Mouse (Mus musculus) midbrain, embryonic 16.5 days (tissue): ENCODE data around the gene BC035044. TPM values are rescaled to one million over a fixed set of nuclear protein-coding genes. Genes with fewer than 3 reads are reported as not detected.
"Not testable (repeated sequence)": the region's sequence is repeated elsewhere in the genome, so short reads cannot be mapped to it uniquely, and the experiment has no call there.

Source experiments
- ATAC-seq: fragments of 200-750 bp; cut with Nextera tagmentation; 2 replicates; pipeline ENCODE4 v1.8.0; 2017; ENCODE audit warnings: moderate TSS enrichment
- H3K27ac ChIP-seq: fragments of 300-500 bp; sonication (generic); 2 replicates; pipeline ENCODE4 v1.5.1; 2014; ENCODE audit warnings: mild to moderate bottlenecking, low read length, mixed read lengths
- H3K27me3 ChIP-seq: fragments of 300-500 bp; sonication (generic); 2 replicates; pipeline ENCODE4 v1.6.1; 2014; ENCODE audit warnings: low read depth, low read length, mixed read lengths; ENCODE audit not compliant: control insufficient read depth, insufficient read depth
- H3K36me3 ChIP-seq: fragments of 300-500 bp; sonication (generic); 2 replicates; pipeline ENCODE4 v1.6.1; 2014; ENCODE audit warnings: mild to moderate bottlenecking, low read length, moderate library complexity, mixed read lengths; ENCODE audit not compliant: control insufficient read depth, insufficient read depth
- H3K4me1 ChIP-seq: fragments of 300-500 bp; sonication (generic); 2 replicates; pipeline ENCODE4 v1.6.1; 2014; ENCODE audit warnings: mild to moderate bottlenecking, low read length, mixed read lengths; ENCODE audit not compliant: control insufficient read depth, insufficient read depth
- H3K4me2 ChIP-seq: fragments of 300-500 bp; sonication (generic); 2 replicates; pipeline ENCODE4 v1.6.1; 2014; ENCODE audit warnings: mild to moderate bottlenecking, low read length, mixed read lengths
- H3K4me3 ChIP-seq: fragments of 300-500 bp; sonication (generic); 2 replicates; pipeline ENCODE4 v1.5.1; 2014; ENCODE audit warnings: low read depth, mild to moderate bottlenecking, low read length, moderate library complexity, mixed read lengths
- H3K9ac ChIP-seq: fragments of 300-500 bp; sonication (generic); 2 replicates; pipeline ENCODE4 v1.6.1; 2014; ENCODE audit warnings: low read depth, low read length, mixed read lengths
- H3K9me3 ChIP-seq: fragments of 300-500 bp; sonication (generic); replicated peaks from 2 replicates; pipeline ENCODE4 v1.6.1; 2014; ENCODE audit warnings: mild to moderate bottlenecking, low read length, mixed read lengths; ENCODE audit not compliant: control insufficient read depth, poor library complexity, severe bottlenecking
- WGBS: fragments of 180-500 bp; shearing (Covaris S2); extraction: QIAGEN DNeasy Blood & Tissue Kit; methylation state at CpG from one replicate; pipeline ENCODE4 v1.1.7; 2014; 5-methylcytosine and 5-hydroxymethylcytosine counted together
- polyA plus RNA-seq: library from polyadenylated mRNA; unstranded; fragments of >200 nt; fragmentation: Nextera tagmentation; extraction: Ambion mirVana; gene quantifications from 2 replicates; pipeline ENCODE4 v1.2.1, GENCODE M21; 2015

The BC035044 gene
- polyA plus RNA-seq: 0.23 TPM in 1 of 2 replicates, not detected in the other

- Histone ChIP-seq H3K4me1 (no peaks in the 10 kb centered on the region), H3K27ac (no peak within 1 kb of the TSS), H3K27me3 (no peaks in the 10 kb centered on the region), H3K4me3 (no peak within 1 kb of the TSS), H3K9me3 (no peaks in the 10 kb centered on the region), H3K9ac (no peak within 1 kb of the TSS), H3K4me2 (no peak within 1 kb of the TSS), H3K36me3 (no peaks in the 10 kb centered on the region)
- WGBS: 85% methylated on average over 2 of the region's 2 CpGs
- ATAC-seq: no peak
These were observed at the start of gene BC035044 for GRCm38 (mm10) chr6:128890948-128891355. Gene BC035044 (minus strand): TSS chr6:128891126.

- not testable (repeated sequence) for H3K36me3 ChIP-seq, H3K27me3 ChIP-seq, H3K27ac ChIP-seq, H3K4me2 ChIP-seq, H3K4me3 ChIP-seq, H3K9ac ChIP-seq, H3K4me1 ChIP-seq, ATAC-seq, H3K9me3 ChIP-seq
- 93% methylated on average over 5 of the region's 13 CpGs for WGBS
These were observed 45.2 kb upstream of the BC035044 start for GRCm38 (mm10) chr6:128935889-128936665.

GRCm38 (mm10) chr6:128934081-128934480 is 43.2 kb upstream of the BC035044 start, which contains the start of gene Clec2g:
Gene Clec2g (plus strand): TSS chr6:128934381.
- not testable (repeated sequence) for H3K9ac ChIP-seq, H3K4me2 ChIP-seq, H3K27ac ChIP-seq, ATAC-seq, H3K36me3 ChIP-seq, H3K9me3 ChIP-seq, H3K4me1 ChIP-seq, H3K27me3 ChIP-seq, H3K4me3 ChIP-seq
- WGBS: 98% methylated on average over 4 of the region's 4 CpGs

- Histone ChIP-seq H3K4me1 (no peaks in the 10 kb centered on the region), H3K27ac (no peak overlapping the region), H3K9ac (no peak overlapping the region), H3K4me2 (no peak overlapping the region), H3K27me3 (no peaks in the 10 kb centered on the region), H3K36me3 (no peaks in the 10 kb centered on the region), H3K9me3 (no peaks in the 10 kb centered on the region), H3K4me3 (no peak overlapping the region)
- WGBS: 87% methylated on average over 2 of the region's 2 CpGs
- no peak for ATAC-seq
These were observed 42.1 kb upstream of the BC035044 start for GRCm38 (mm10) chr6:128933050-128933449.

GRCm38 (mm10) chr6:128917322-128917721 is 26.4 kb upstream of the BC035044 start:
- 96% methylated on average over 2 of the region's 2 CpGs for WGBS

GRCm38 (mm10) chr6:128913598-128914254 is 22.8 kb upstream of the BC035044 start:
- no peak for ATAC-seq
- Histone ChIP-seq H3K9me3 (no peaks in the 10 kb centered on the region), H3K27ac (no peak overlapping the region), H3K27me3 (no peaks in the 10 kb centered on the region), H3K36me3 (no peaks in the 10 kb centered on the region), H3K4me3 (no peak overlapping the region), H3K9ac (no peak overlapping the region), H3K4me1 (no peaks in the 10 kb centered on the region), H3K4me2 (no peak overlapping the region)
- 88% methylated on average over 2 of the region's 2 CpGs for WGBS

More at GRCm38 (mm10) chr6:128917322-128917721, 26.4 kb upstream of the BC035044 start:
- Histone ChIP-seq H3K4me1 (no peaks in the 10 kb centered on the region), H3K36me3 (no peaks in the 10 kb centered on the region), H3K9me3 (no peaks in the 10 kb centered on the region), H3K27me3 (no peaks in the 10 kb centered on the region), H3K4me2 (no peak overlapping the region), H3K4me3 (no peak overlapping the region), H3K9ac (no peak overlapping the region), H3K27ac (no peak overlapping the region)
- no peak for ATAC-seq

- H3K36me3 ChIP-seq, H3K9me3 ChIP-seq, H3K4me3 ChIP-seq, H3K4me2 ChIP-seq, H3K27ac ChIP-seq, H3K4me1 ChIP-seq, H3K27me3 ChIP-seq, ATAC-seq, H3K9ac ChIP-seq: not testable (repeated sequence)
- 88% methylated on average over 5 of the region's 6 CpGs for WGBS
These were observed 10.0 kb upstream of the BC035044 start for GRCm38 (mm10) chr6:128900796-128901552.

- WGBS: 87% methylated on average over 2 of the region's 2 CpGs
- Histone ChIP-seq H3K9ac (no peak overlapping the region), H3K4me1 (no peaks in the 10 kb centered on the region), H3K4me2 (no peak overlapping the region), H3K27ac (no peak overlapping the region), H3K27me3 (no peaks in the 10 kb centered on the region), H3K9me3 (no peaks in the 10 kb centered on the region), H3K4me3 (no peak overlapping the region), H3K36me3 (no peaks in the 10 kb centered on the region)
- no peak for ATAC-seq
These were observed 9.1 kb upstream of the BC035044 start for GRCm38 (mm10) chr6:128900044-128900443.
